Mouse (Mus musculus): ENCODE results near the gene Psma1. TPM values are rescaled to one million over a fixed set of nuclear protein-coding genes. Genes with fewer than 3 reads are reported as not detected.

Gene Psma1
- polyA plus RNA-seq, 1 experiment from 2014 or later: 460 TPM

DNA sequence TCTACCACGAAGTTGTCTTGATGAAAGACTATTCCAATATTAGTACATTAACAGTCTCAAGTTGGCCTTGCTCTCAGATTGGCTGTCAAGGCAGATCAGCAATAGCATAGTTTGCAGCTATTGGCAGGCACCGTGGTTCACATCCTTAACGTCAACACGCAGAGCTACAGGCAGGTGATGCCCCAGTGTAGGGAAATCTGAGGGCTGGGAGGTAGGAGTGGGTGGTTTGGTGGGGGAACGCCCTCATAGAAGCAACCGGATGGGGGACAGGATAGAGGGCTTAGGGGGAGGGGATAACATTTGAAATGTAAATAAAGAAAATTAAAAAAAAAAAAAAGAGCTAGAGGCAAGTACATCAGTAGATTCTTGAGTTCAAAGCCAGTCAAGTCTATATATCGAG, 41.9 kb downstream of the Psma1 start:
- 81% methylated on average over 7 of the region's 7 CpGs for WGBS
- Histone ChIP-seq H3K9me3 (no peaks in the 10 kb centered on the region), H3K36me3 (peaks cover 92% of the 10 kb centered on the region), H3K4me1 (no peaks in the 10 kb centered on the region), H3K27ac (no peak overlapping the region), H3K27me3 (ENCODE audit: insufficient read depth, poor library complexity, severe bottlenecking) (no peaks in the 10 kb centered on the region), H3K4me3 (no peak overlapping the region)
- DNase-seq (ENCODE audit: low spot score): no peak

DNA sequence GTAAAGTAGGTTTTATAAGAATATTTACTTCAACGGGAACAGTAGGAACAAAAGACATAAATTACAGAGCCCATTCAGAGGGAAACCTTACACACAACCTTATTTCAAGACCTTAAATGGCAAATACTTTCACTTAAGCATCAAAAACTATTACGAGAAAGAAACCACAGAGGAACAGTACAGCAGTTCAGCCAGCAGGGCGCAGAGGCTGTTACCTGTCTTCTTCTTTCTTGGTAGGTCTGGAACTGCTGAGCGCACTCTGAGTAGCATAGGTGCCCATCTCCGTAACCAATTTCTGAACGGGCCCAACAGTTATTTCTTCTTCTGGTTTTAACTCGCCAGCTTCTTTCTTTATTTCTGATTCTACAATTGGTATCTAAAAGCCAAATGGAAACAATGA, 42.9 kb downstream of the Psma1 start:
- Histone ChIP-seq H3K9me3 (no peaks in the 10 kb centered on the region), H3K4me3 (no peak overlapping the region), H3K36me3 (peaks cover 93% of the 10 kb centered on the region), H3K27ac (no peak overlapping the region), H3K4me1 (no peaks in the 10 kb centered on the region), H3K27me3 (ENCODE audit: insufficient read depth, poor library complexity, severe bottlenecking) (no peaks in the 10 kb centered on the region)
- DNase-seq (ENCODE audit: low spot score): no peak
- 91% methylated on average over 7 of the region's 7 CpGs for WGBS

DNA sequence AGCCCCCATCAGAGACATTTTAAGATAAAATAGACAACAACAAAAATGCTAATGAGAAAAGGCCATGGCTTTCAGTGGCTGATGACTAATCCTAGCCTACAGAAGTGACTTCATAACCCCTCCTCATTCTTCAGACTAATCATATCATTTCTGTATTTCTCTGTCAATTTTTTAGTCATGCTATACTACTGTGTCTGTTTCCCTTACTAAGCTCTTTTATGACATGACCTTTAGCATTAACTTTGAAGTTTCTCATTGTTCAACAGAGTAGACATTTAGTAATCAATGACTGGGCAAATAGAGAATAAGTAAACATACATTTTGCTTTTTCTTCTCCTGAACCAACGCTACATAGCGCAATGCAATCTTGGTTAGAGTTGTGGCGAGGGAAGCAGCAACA, 44.1 kb downstream of the Psma1 start:
- whole genome bisulfite sequencing: 93% methylated on average over 3 of the region's 3 CpGs
- H3K27ac ChIP-seq: no peak overlapping the region

GRCm38 (mm10) chr7:114226521-114226920, 49.4 kb downstream of the Psma1 start:
- DNase-seq (ENCODE audit: low spot score): no peak
- WGBS: 100% methylated on average over 1 of the region's 1 CpGs
- no peaks in the 10 kb centered on the region for H3K4me1 ChIP-seq
- H3K27me3 ChIP-seq (ENCODE audit: insufficient read depth, poor library complexity, severe bottlenecking): no peaks in the 10 kb centered on the region
- H3K9me3 ChIP-seq: no peaks in the 10 kb centered on the region
- H3K27ac ChIP-seq: no peak overlapping the region
- H3K4me3 ChIP-seq: no peak overlapping the region
- peaks cover 74% of the 10 kb centered on the region for H3K36me3 ChIP-seq

More for the DNA sequence above, 44.1 kb downstream of the Psma1 start:
- no peak for DNase-seq (ENCODE audit: low spot score)
- Histone ChIP-seq H3K4me3 (no peak overlapping the region), H3K9me3 (no peaks in the 10 kb centered on the region), H3K27me3 (ENCODE audit: insufficient read depth, poor library complexity, severe bottlenecking) (no peaks in the 10 kb centered on the region), H3K4me1 (no peaks in the 10 kb centered on the region), H3K36me3 (peaks cover 92% of the 10 kb centered on the region)

DNA sequence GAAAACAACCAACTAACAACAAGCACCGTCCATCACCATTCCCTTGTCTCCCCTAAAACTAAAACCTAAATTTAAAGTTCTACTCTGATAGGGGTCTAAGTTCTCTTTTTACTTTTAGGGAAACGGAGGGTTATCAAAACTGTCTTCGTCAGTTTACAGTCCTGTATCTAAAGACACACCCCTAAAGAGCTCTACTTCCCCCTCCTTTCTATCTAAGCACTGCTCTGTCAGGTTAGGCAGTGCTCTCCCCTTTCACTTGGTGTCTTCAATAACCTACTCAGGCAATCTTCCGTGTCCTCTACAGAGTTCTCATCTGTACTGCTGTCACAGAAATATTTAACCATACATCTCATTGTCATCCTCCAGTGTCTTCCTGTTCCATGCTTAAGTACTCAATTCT, 55.5 kb downstream of the Psma1 start:
- DNase-seq (ENCODE audit: low spot score): no peak
- no peaks in the 10 kb centered on the region for H3K27me3 ChIP-seq (ENCODE audit: insufficient read depth, poor library complexity, severe bottlenecking)
- no peaks in the 10 kb centered on the region for H3K9me3 ChIP-seq
- H3K27ac ChIP-seq: no peak overlapping the region
- H3K4me1 ChIP-seq: no peaks in the 10 kb centered on the region
- H3K36me3 ChIP-seq: peaks cover 69% of the 10 kb centered on the region
- no peak overlapping the region for H3K4me3 ChIP-seq
- WGBS: 77% methylated on average over 4 of the region's 4 CpGs

GRCm38 (mm10) chr7:114216908-114217307, 59.0 kb downstream of the Psma1 start:
- Histone ChIP-seq H3K27ac (no peak overlapping the region), H3K27me3 (ENCODE audit: insufficient read depth, poor library complexity, severe bottlenecking) (no peaks in the 10 kb centered on the region), H3K9me3 (no peaks in the 10 kb centered on the region), H3K36me3 (peaks cover 75% of the 10 kb centered on the region), H3K4me1 (no peaks in the 10 kb centered on the region), H3K4me3 (no peak overlapping the region)
- no peak for DNase-seq (ENCODE audit: low spot score)
- WGBS: 92% methylated on average over 2 of the region's 2 CpGs

Other genes with a start within 250 kb of the Psma1 start
- gene Rras2, start 158.3 kb downstream of the Psma1 start, polyA plus RNA-seq (2016; fragmentation: Nextera tagmentation; extraction: Ambion mirVana): 51.8 and 57.5 TPM in 2 replicates
- 93.9 and 98.6 TPM in 2 replicates for gene Copb1, start 21.4 kb downstream of the Psma1 start, polyA plus RNA-seq (2016; fragmentation: Nextera tagmentation; extraction: Ambion mirVana)
- gene Pde3b, start 139.2 kb upstream of the Psma1 start, polyA plus RNA-seq (2016; fragmentation: Nextera tagmentation; extraction: Ambion mirVana): 4.0 and 6.9 TPM in 2 replicates